Mouse (Mus musculus): ENCODE measurements around the gene Cdyl2. TPM values are rescaled to one million over a fixed set of nuclear protein-coding genes. Genes with fewer than 3 reads are reported as not detected.

Cdyl2 gene
- polyA plus RNA-seq, 1 experiment = 18.7 TPM

DNA sequence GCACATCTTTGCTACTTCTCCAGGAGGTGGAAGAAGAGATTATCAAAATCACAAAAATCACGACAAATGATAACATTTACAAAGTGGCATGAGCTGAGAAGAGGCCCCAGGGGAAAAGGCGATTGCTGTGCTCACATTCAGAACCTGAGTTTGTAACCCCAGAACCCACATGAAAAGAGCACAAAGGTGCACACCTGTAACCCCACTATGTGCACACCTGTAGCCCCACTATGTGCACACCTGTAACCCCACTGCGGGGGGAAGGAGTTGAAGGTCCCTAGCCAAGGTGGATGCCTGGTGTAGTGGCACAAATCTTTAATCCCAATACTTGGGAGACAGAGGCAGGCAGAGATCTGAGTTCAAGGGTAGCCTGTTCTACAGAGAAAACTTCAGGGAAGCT, 23.4 kb upstream of the Cdyl2 start:
- Histone ChIP-seq H3K36me3 (ENCODE audit: control insufficient read depth, insufficient read depth, low read length, poor library complexity, severe bottlenecking) (no peaks in the 10 kb centered on the region), H3K4me3 (ENCODE audit: low read depth, low read length) (no peak overlapping the region), H3K9me3 (replicated peaks; ENCODE audit: control insufficient read depth, insufficient read depth, low read length, poor library complexity, severe bottlenecking) (no peaks in the 10 kb centered on the region), H3K4me1 (ENCODE audit: control insufficient read depth, insufficient read depth, low read length) (no peaks in the 10 kb centered on the region), H3K27me3 (ENCODE audit: control insufficient read depth, insufficient read depth, low read length, poor library complexity, severe bottlenecking) (no peaks in the 10 kb centered on the region; the same call in 1 of the 2 replicates), H3K9ac (ENCODE audit: low read depth, poor library complexity, severe bottlenecking) (no peak overlapping the region), H3K27ac (ENCODE audit: insufficient read depth, low read length) (no peak overlapping the region)
- TF ChIP-seq POLR2A (IDR thresholded peaks at IDR 0.05; ENCODE audit: insufficient read depth, low read length) (no peak), EP300 (IDR thresholded peaks at IDR 0.05; ENCODE audit: insufficient read depth, low read depth, low read length) (no peak), CTCF (IDR thresholded peaks at IDR 0.05; ENCODE audit: low read depth, low read length) (no peak)

DNA sequence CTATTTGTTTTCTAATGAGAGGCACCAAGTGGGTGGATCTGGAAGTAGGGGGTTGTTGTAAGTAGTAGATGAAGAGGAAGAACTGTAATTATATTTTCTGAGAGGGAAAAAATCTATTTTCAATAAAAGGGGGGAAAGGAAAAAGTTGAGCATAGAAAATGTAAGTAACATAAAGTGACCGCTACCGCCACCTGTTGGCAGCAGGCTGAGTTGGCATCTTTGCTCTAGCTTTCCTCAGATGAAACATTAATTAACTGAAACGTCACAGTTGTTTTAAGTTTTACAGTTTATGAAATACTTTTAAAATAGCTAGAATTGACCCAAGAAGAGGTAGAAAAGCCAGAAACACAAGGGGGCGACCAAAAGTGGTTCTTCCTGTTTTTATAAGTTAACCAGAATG, 22.8 kb upstream of the Cdyl2 start:
- H3K9ac ChIP-seq (ENCODE audit: low read depth, poor library complexity, severe bottlenecking) = no peak overlapping the region
- no peak overlapping the region for H3K4me3 ChIP-seq (ENCODE audit: low read depth, low read length)
- no peaks in the 10 kb centered on the region for H3K4me1 ChIP-seq (ENCODE audit: control insufficient read depth, insufficient read depth, low read length)
- H3K36me3 ChIP-seq (ENCODE audit: control insufficient read depth, insufficient read depth, low read length, poor library complexity, severe bottlenecking) = no peaks in the 10 kb centered on the region
- H3K27me3 ChIP-seq (ENCODE audit: control insufficient read depth, insufficient read depth, low read length, poor library complexity, severe bottlenecking) = no peaks in the 10 kb centered on the region; the same call in 1 of the 2 replicates
- TF ChIP-seq EP300 (IDR thresholded peaks at IDR 0.05; ENCODE audit: insufficient read depth, low read depth, low read length) (no peak), POLR2A (IDR thresholded peaks at IDR 0.05; ENCODE audit: insufficient read depth, low read length) (no peak), CTCF (IDR thresholded peaks at IDR 0.05; ENCODE audit: low read depth, low read length) (peak; percentile 70)
- no peak overlapping the region for H3K27ac ChIP-seq (ENCODE audit: insufficient read depth, low read length)
- H3K9me3 ChIP-seq (replicated peaks; ENCODE audit: control insufficient read depth, insufficient read depth, low read length, poor library complexity, severe bottlenecking) = no peaks in the 10 kb centered on the region

DNA sequence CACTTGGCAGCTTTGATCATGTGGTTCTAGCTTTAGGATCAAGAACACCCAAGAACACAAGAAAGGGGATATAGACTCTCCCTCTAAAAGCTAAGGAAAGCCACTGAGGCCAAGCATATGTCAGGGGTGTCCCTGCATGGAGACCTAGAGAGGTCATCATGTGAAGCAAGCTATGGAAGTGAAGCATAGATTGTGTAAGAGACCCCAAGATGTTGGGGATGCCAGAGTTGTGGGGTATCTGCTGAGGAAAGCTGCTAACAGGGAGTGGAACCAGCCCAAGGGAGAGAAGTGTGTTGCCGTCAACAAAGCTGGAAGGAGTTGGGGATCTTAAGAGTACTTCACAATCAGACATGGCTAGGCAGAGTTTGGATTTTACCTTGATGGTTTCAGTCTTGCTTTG, 7.9 kb upstream of the Cdyl2 start:
- no peak overlapping the region for H3K9ac ChIP-seq (ENCODE audit: low read depth, poor library complexity, severe bottlenecking)
- H3K4me1 ChIP-seq (ENCODE audit: control insufficient read depth, insufficient read depth, low read length) = no peaks in the 10 kb centered on the region
- no peak for TF ChIP-seq CTCF (IDR thresholded peaks at IDR 0.05; ENCODE audit: low read depth, low read length)
- TF ChIP-seq POLR2A (IDR thresholded peaks at IDR 0.05; ENCODE audit: insufficient read depth, low read length) = no peak
- TF ChIP-seq EP300 (IDR thresholded peaks at IDR 0.05; ENCODE audit: insufficient read depth, low read depth, low read length) = no peak
- no peaks in the 10 kb centered on the region for H3K36me3 ChIP-seq (ENCODE audit: control insufficient read depth, insufficient read depth, low read length, poor library complexity, severe bottlenecking)
- H3K27ac ChIP-seq (ENCODE audit: insufficient read depth, low read length) = no peak overlapping the region
- no peak overlapping the region for H3K4me3 ChIP-seq (ENCODE audit: low read depth, low read length)
- H3K9me3 ChIP-seq (replicated peaks; ENCODE audit: control insufficient read depth, insufficient read depth, low read length, poor library complexity, severe bottlenecking) = no peaks in the 10 kb centered on the region
- H3K27me3 ChIP-seq (ENCODE audit: control insufficient read depth, insufficient read depth, low read length, poor library complexity, severe bottlenecking) = no peaks in the 10 kb centered on the region

DNA sequence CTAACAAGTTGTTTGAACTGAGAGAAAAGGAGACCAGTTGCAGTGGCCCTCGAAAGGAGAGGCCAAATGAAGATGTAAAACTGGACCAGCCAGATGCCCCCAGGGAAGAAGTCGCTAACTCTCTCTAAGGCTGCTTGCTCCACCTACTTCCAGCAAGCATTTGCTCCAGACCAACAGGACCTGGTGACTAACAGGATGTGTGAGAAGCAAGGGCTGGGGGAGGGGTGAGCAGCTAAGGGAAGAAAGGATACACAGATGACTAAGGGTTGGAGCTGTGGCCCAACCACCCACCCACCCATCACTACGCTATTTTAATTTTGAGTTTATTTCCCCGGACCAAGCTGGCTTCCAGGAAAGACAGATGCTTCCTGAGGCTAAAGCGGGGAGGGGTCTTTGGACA, 2.5 kb upstream of the Cdyl2 start:
- TF ChIP-seq POLR2A (IDR thresholded peaks at IDR 0.05; ENCODE audit: insufficient read depth, low read length) (no peak), EP300 (IDR thresholded peaks at IDR 0.05; ENCODE audit: insufficient read depth, low read depth, low read length) (peak; percentile 60; the same call in 1 of the 2 replicates), CTCF (IDR thresholded peaks at IDR 0.05; ENCODE audit: low read depth, low read length) (no peak)

DNA sequence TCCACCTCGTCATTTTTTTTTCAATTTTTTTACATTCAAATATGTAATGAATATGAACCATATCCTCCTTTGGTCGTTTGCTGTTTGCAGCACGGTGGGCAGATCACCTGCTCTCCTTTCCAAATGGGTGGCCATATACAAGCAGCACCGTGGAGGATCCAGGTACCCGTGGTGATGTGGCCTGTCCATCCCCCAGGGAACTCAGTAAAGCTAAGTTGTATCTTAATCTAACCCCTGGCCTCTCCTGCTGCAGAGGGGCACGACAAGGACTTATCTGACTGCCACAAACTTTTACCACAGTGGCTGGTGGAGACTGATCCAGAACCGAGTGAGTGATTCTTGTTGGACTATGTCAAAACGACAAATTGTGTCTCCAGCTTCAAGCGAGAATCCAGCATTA, 1.4 kb upstream of the Cdyl2 start:
- Histone ChIP-seq H3K4me1 (ENCODE audit: control insufficient read depth, insufficient read depth, low read length) (peaks cover 6% of the 10 kb centered on the region), H3K27ac (ENCODE audit: insufficient read depth, low read length) (no peak overlapping the region), H3K27me3 (ENCODE audit: control insufficient read depth, insufficient read depth, low read length, poor library complexity, severe bottlenecking) (no peaks in the 10 kb centered on the region), H3K36me3 (ENCODE audit: control insufficient read depth, insufficient read depth, low read length, poor library complexity, severe bottlenecking) (no peaks in the 10 kb centered on the region), H3K4me3 (ENCODE audit: low read depth, low read length) (no peak overlapping the region), H3K9me3 (replicated peaks; ENCODE audit: control insufficient read depth, insufficient read depth, low read length, poor library complexity, severe bottlenecking) (no peaks in the 10 kb centered on the region), H3K9ac (ENCODE audit: low read depth, poor library complexity, severe bottlenecking) (no peak overlapping the region)
- no peak for TF ChIP-seq POLR2A (IDR thresholded peaks at IDR 0.05; ENCODE audit: insufficient read depth, low read length)
- TF ChIP-seq EP300 (IDR thresholded peaks at IDR 0.05; ENCODE audit: insufficient read depth, low read depth, low read length) = no peak
- TF ChIP-seq CTCF (IDR thresholded peaks at IDR 0.05; ENCODE audit: low read depth, low read length) = no peak

More for the DNA sequence above, 2.5 kb upstream of the Cdyl2 start:
- H3K27ac ChIP-seq (ENCODE audit: insufficient read depth, low read length) = no peak overlapping the region
- H3K9me3 ChIP-seq (replicated peaks; ENCODE audit: control insufficient read depth, insufficient read depth, low read length, poor library complexity, severe bottlenecking) = no peaks in the 10 kb centered on the region
- no peaks in the 10 kb centered on the region for H3K27me3 ChIP-seq (ENCODE audit: control insufficient read depth, insufficient read depth, low read length, poor library complexity, severe bottlenecking)
- no peak overlapping the region for H3K4me3 ChIP-seq (ENCODE audit: low read depth, low read length)
- H3K4me1 ChIP-seq (ENCODE audit: control insufficient read depth, insufficient read depth, low read length) = peaks cover 6% of the 10 kb centered on the region
- H3K9ac ChIP-seq (ENCODE audit: low read depth, poor library complexity, severe bottlenecking) = no peak overlapping the region
- H3K36me3 ChIP-seq (ENCODE audit: control insufficient read depth, insufficient read depth, low read length, poor library complexity, severe bottlenecking) = no peaks in the 10 kb centered on the region

DNA sequence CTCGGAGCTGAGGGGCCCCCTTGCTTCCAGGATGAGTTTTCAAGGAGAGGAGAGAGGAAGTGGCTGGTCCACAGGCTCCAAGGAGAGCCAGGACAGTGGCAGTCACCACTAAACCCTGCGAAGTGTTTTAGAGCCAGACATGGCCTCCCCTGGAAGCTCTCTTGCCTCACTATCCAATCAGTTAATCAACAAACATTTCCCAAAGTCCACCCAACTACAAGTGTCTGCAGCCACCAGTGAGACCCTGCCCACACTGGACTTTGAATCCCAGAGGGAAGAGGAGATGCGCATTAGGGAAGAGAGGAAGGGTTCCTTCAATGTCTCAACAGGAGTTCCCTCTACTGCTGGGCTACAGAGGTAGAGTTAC, 840 bp upstream of the Cdyl2 start:
- Histone ChIP-seq H3K27ac (ENCODE audit: insufficient read depth, low read length) (no peak overlapping the region), H3K4me1 (ENCODE audit: control insufficient read depth, insufficient read depth, low read length) (peaks cover 6% of the 10 kb centered on the region), H3K27me3 (ENCODE audit: control insufficient read depth, insufficient read depth, low read length, poor library complexity, severe bottlenecking) (no peaks in the 10 kb centered on the region), H3K9me3 (replicated peaks; ENCODE audit: control insufficient read depth, insufficient read depth, low read length, poor library complexity, severe bottlenecking) (peaks cover 4% of the 10 kb centered on the region; the same call in 1 of the 2 replicates), H3K9ac (ENCODE audit: low read depth, poor library complexity, severe bottlenecking) (peak overlapping the region; percentile 97), H3K4me3 (ENCODE audit: low read depth, low read length) (peak overlapping the region; percentile 65), H3K36me3 (ENCODE audit: control insufficient read depth, insufficient read depth, low read length, poor library complexity, severe bottlenecking) (no peaks in the 10 kb centered on the region)
- TF ChIP-seq EP300 (IDR thresholded peaks at IDR 0.05; ENCODE audit: insufficient read depth, low read depth, low read length) (no peak), CTCF (IDR thresholded peaks at IDR 0.05; ENCODE audit: low read depth, low read length) (no peak), POLR2A (IDR thresholded peaks at IDR 0.05; ENCODE audit: insufficient read depth, low read length) (no peak)
